Mouse (Mus musculus): ENCODE measurements at regions not wholly inside any gene's neighbourhood (a gene's known extent, or its start where the extent isn't known, plus 50 kb on each side); places are given as distances from the start of the nearest gene placed in this dataset.

- Histone ChIP-seq H3K27me3 (replicated peaks; ENCODE audit: control insufficient read depth, insufficient read depth, low read length) (no peaks in the 10 kb centered on the region), H3K4me3 (ENCODE audit: low read depth, low read length) (no peak overlapping the region), H3K36me3 (ENCODE audit: control insufficient read depth, insufficient read depth, low read length) (no peaks in the 10 kb centered on the region), H3K4me1 (replicated peaks; ENCODE audit: control insufficient read depth, insufficient read depth, low read length) (no peaks in the 10 kb centered on the region), H3K27ac (ENCODE audit: low read depth) (no peak overlapping the region), H3K4me2 (ENCODE audit: low read length) (no peak overlapping the region), H3K9ac (ENCODE audit: low read length) (no peak overlapping the region), H3K9me3 (ENCODE audit: control insufficient read depth, low read length) (no peaks in the 10 kb centered on the region)
- DNase-seq (ENCODE audit: low spot score): no peak
- no peak for ATAC-seq (replicated peaks; ENCODE audit: low FRiP score, low TSS enrichment, low read depth)
- 22% methylated on average over 2 of the region's 2 CpGs for WGBS
These were observed 494.7 kb upstream of the Nova1 start for GRCm38 (mm10) chr12:47313413-47313812.

GRCm38 (mm10) chr12:47275904-47276303, 457.2 kb upstream of the Nova1 start:
- Histone ChIP-seq H3K36me3 (ENCODE audit: control insufficient read depth, insufficient read depth, low read length) (no peaks in the 10 kb centered on the region), H3K4me1 (replicated peaks; ENCODE audit: control insufficient read depth, insufficient read depth, low read length) (no peaks in the 10 kb centered on the region), H3K27ac (ENCODE audit: low read depth) (no peak overlapping the region), H3K4me2 (ENCODE audit: low read length) (no peak overlapping the region), H3K9ac (ENCODE audit: low read length) (no peak overlapping the region), H3K27me3 (replicated peaks; ENCODE audit: control insufficient read depth, insufficient read depth, low read length) (no peaks in the 10 kb centered on the region), H3K4me3 (ENCODE audit: low read depth, low read length) (no peak overlapping the region), H3K9me3 (ENCODE audit: control insufficient read depth, low read length) (no peaks in the 10 kb centered on the region)
- WGBS: 68% methylated on average over 3 of the region's 3 CpGs
- DNase-seq (ENCODE audit: low spot score) (no peak), ATAC-seq (replicated peaks; ENCODE audit: low FRiP score, low TSS enrichment, low read depth) (no peak)

- Histone ChIP-seq H3K4me3 (ENCODE audit: low read depth, low read length) (no peak overlapping the region), H3K36me3 (ENCODE audit: control insufficient read depth, insufficient read depth, low read length) (no peaks in the 10 kb centered on the region)
- 85% methylated on average over 2 of the region's 2 CpGs for WGBS
These were observed 453.6 kb upstream of the Nova1 start for GRCm38 (mm10) chr12:47272309-47272708.

GRCm38 (mm10) chr12:47264118-47264517, 445.4 kb upstream of the Nova1 start:
- DNase-seq (ENCODE audit: low spot score): no peak
- no peaks in the 10 kb centered on the region for H3K27me3 ChIP-seq (replicated peaks; ENCODE audit: control insufficient read depth, insufficient read depth, low read length)
- H3K27ac ChIP-seq (ENCODE audit: low read depth): no peak overlapping the region
- no peak for ATAC-seq (replicated peaks; ENCODE audit: low FRiP score, low TSS enrichment, low read depth)
- no peak overlapping the region for H3K9ac ChIP-seq (ENCODE audit: low read length)
- H3K9me3 ChIP-seq (ENCODE audit: control insufficient read depth, low read length): no peaks in the 10 kb centered on the region
- no peak overlapping the region for H3K4me3 ChIP-seq (ENCODE audit: low read depth, low read length)
- H3K4me1 ChIP-seq (replicated peaks; ENCODE audit: control insufficient read depth, insufficient read depth, low read length): no peaks in the 10 kb centered on the region
- H3K36me3 ChIP-seq (ENCODE audit: control insufficient read depth, insufficient read depth, low read length): no peaks in the 10 kb centered on the region
- no peak overlapping the region for H3K4me2 ChIP-seq (ENCODE audit: low read length)
- WGBS: 58% methylated on average over 1 of the region's 1 CpGs

More at GRCm38 (mm10) chr12:47272309-47272708, 453.6 kb upstream of the Nova1 start:
- Histone ChIP-seq H3K27ac (ENCODE audit: low read depth) (no peak overlapping the region), H3K27me3 (replicated peaks; ENCODE audit: control insufficient read depth, insufficient read depth, low read length) (no peaks in the 10 kb centered on the region), H3K4me2 (ENCODE audit: low read length) (no peak overlapping the region), H3K9ac (ENCODE audit: low read length) (no peak overlapping the region), H3K4me1 (replicated peaks; ENCODE audit: control insufficient read depth, insufficient read depth, low read length) (no peaks in the 10 kb centered on the region), H3K9me3 (ENCODE audit: control insufficient read depth, low read length) (no peaks in the 10 kb centered on the region)
- no peak for DNase-seq (ENCODE audit: low spot score)
- ATAC-seq (replicated peaks; ENCODE audit: low FRiP score, low TSS enrichment, low read depth): no peak

- Histone ChIP-seq H3K27ac (ENCODE audit: low read depth) (no peak overlapping the region), H3K36me3 (ENCODE audit: control insufficient read depth, insufficient read depth, low read length) (no peaks in the 10 kb centered on the region), H3K27me3 (replicated peaks; ENCODE audit: control insufficient read depth, insufficient read depth, low read length) (no peaks in the 10 kb centered on the region), H3K9ac (ENCODE audit: low read length) (no peak overlapping the region), H3K4me1 (replicated peaks; ENCODE audit: control insufficient read depth, insufficient read depth, low read length) (no peaks in the 10 kb centered on the region), H3K4me3 (ENCODE audit: low read depth, low read length) (no peak overlapping the region), H3K9me3 (ENCODE audit: control insufficient read depth, low read length) (no peaks in the 10 kb centered on the region), H3K4me2 (ENCODE audit: low read length) (no peak overlapping the region)
- 64% methylated on average over 1 of the region's 1 CpGs for WGBS
- DNase-seq (ENCODE audit: low spot score) (no peak), ATAC-seq (replicated peaks; ENCODE audit: low FRiP score, low TSS enrichment, low read depth) (no peak)
These were observed 444.7 kb upstream of the Nova1 start for GRCm38 (mm10) chr12:47263408-47263807.

GRCm38 (mm10) chr12:47252306-47252705, 433.6 kb upstream of the Nova1 start:
- ATAC-seq (replicated peaks; ENCODE audit: low FRiP score, low TSS enrichment, low read depth): no peak
- no peaks in the 10 kb centered on the region for H3K27me3 ChIP-seq (replicated peaks; ENCODE audit: control insufficient read depth, insufficient read depth, low read length)
- H3K4me1 ChIP-seq (replicated peaks; ENCODE audit: control insufficient read depth, insufficient read depth, low read length): no peaks in the 10 kb centered on the region
- peak; percentile 53 for DNase-seq (ENCODE audit: low spot score)
- no peak overlapping the region for H3K4me2 ChIP-seq (ENCODE audit: low read length)
- H3K9ac ChIP-seq (ENCODE audit: low read length): no peak overlapping the region
- no peaks in the 10 kb centered on the region for H3K36me3 ChIP-seq (ENCODE audit: control insufficient read depth, insufficient read depth, low read length)
- no peak overlapping the region for H3K27ac ChIP-seq (ENCODE audit: low read depth)
- H3K4me3 ChIP-seq (ENCODE audit: low read depth, low read length): no peak overlapping the region
- H3K9me3 ChIP-seq (ENCODE audit: control insufficient read depth, low read length): no peaks in the 10 kb centered on the region

GRCm38 (mm10) chr12:47243623-47244514, 425.1 kb upstream of the Nova1 start:
- DNase-seq (ENCODE audit: low spot score) (no peak), ATAC-seq (replicated peaks; ENCODE audit: low FRiP score, low TSS enrichment, low read depth) (no peak)
- no peaks in the 10 kb centered on the region for H3K9me3 ChIP-seq (ENCODE audit: control insufficient read depth, low read length)
- H3K4me1 ChIP-seq (replicated peaks; ENCODE audit: control insufficient read depth, insufficient read depth, low read length): no peaks in the 10 kb centered on the region
- no peaks in the 10 kb centered on the region for H3K27me3 ChIP-seq (replicated peaks; ENCODE audit: control insufficient read depth, insufficient read depth, low read length)
- H3K36me3 ChIP-seq (ENCODE audit: control insufficient read depth, insufficient read depth, low read length): no peaks in the 10 kb centered on the region
- H3K9ac ChIP-seq (ENCODE audit: low read length): no peak overlapping the region
- no peak overlapping the region for H3K4me2 ChIP-seq (ENCODE audit: low read length)
- no peak overlapping the region for H3K27ac ChIP-seq (ENCODE audit: low read depth)
- 60% methylated on average over 3 of the region's 3 CpGs for WGBS
- no peak overlapping the region for H3K4me3 ChIP-seq (ENCODE audit: low read depth, low read length)

GRCm38 (mm10) chr12:47220016-47220415, 401.3 kb upstream of the Nova1 start:
- H3K27me3 ChIP-seq (replicated peaks; ENCODE audit: control insufficient read depth, insufficient read depth, low read length): no peaks in the 10 kb centered on the region
- no peak overlapping the region for H3K27ac ChIP-seq (ENCODE audit: low read depth)
- no peaks in the 10 kb centered on the region for H3K4me1 ChIP-seq (replicated peaks; ENCODE audit: control insufficient read depth, insufficient read depth, low read length)
- H3K9me3 ChIP-seq (ENCODE audit: control insufficient read depth, low read length): no peaks in the 10 kb centered on the region
- no peak overlapping the region for H3K4me3 ChIP-seq (ENCODE audit: low read depth, low read length)
- 41% methylated on average over 4 of the region's 4 CpGs for WGBS
- no peak overlapping the region for H3K4me2 ChIP-seq (ENCODE audit: low read length)
- H3K36me3 ChIP-seq (ENCODE audit: control insufficient read depth, insufficient read depth, low read length): no peaks in the 10 kb centered on the region
- ATAC-seq (replicated peaks; ENCODE audit: low FRiP score, low TSS enrichment, low read depth): no peak
- no peak overlapping the region for H3K9ac ChIP-seq (ENCODE audit: low read length)
- DNase-seq (ENCODE audit: low spot score): no peak

GRCm38 (mm10) chr12:47219340-47219739, 400.6 kb upstream of the Nova1 start:
- no peaks in the 10 kb centered on the region for H3K9me3 ChIP-seq (ENCODE audit: control insufficient read depth, low read length)
- H3K36me3 ChIP-seq (ENCODE audit: control insufficient read depth, insufficient read depth, low read length): no peaks in the 10 kb centered on the region
- H3K4me1 ChIP-seq (replicated peaks; ENCODE audit: control insufficient read depth, insufficient read depth, low read length): no peaks in the 10 kb centered on the region
- no peak overlapping the region for H3K27ac ChIP-seq (ENCODE audit: low read depth)
- H3K27me3 ChIP-seq (replicated peaks; ENCODE audit: control insufficient read depth, insufficient read depth, low read length): no peaks in the 10 kb centered on the region
- H3K4me2 ChIP-seq (ENCODE audit: low read length): no peak overlapping the region
- DNase-seq (ENCODE audit: low spot score) (no peak), ATAC-seq (replicated peaks; ENCODE audit: low FRiP score, low TSS enrichment, low read depth) (no peak)
- no peak overlapping the region for H3K9ac ChIP-seq (ENCODE audit: low read length)
- 31% methylated on average over 2 of the region's 2 CpGs for WGBS
- no peak overlapping the region for H3K4me3 ChIP-seq (ENCODE audit: low read depth, low read length)
